Mouse (Mus musculus): Measurements from ENCODE around the gene Kif18b.

DNA sequence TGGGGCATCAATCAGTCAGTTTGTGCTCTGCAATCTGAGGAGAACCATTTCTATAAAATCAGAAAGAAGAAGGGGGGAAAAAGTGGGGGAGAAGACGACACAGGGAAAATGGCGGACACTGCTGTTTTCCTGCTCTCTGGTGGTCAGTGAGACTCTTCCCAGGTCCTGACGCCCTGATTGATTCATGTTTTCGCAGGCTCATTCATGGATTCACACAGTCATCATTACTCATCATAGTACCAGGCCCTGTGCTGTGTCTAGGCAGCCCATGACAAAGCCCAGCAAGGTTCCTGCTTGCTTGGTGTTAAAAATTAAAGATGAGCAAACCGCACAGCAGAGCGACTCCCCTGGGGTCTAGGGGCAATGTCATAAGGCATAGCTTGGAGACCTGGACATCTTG, 33.5 kb upstream of the Kif18b start:
- TF ChIP-seq POLR2A (IDR thresholded peaks at IDR 0.05; ENCODE audit: insufficient read depth, low read depth, low read length) (no peak), CTCF (IDR thresholded peaks at IDR 0.05; ENCODE audit: insufficient read depth, low read depth, low read length) (no peak)

Measured in olfactory bulb, adult 2 months (tissue).